Mouse (Mus musculus): ENCODE data around the gene Selenon. TPM values are rescaled to one million over a fixed set of nuclear protein-coding genes. Genes with fewer than 3 reads are reported as not detected.

Selenon gene
- polyA plus RNA-seq, 1 experiment, result 46.4 TPM

GRCm38 (mm10) chr4:134489986-134490665, 61.8 kb downstream of the Selenon start:
- TF ChIP-seq MYOD1 (IDR thresholded peaks at IDR 0.05; ENCODE audit: control insufficient read depth, insufficient read length, low read depth) (no peak), USF1 (IDR thresholded peaks at IDR 0.05; ENCODE audit: low read depth) (no peak), CTCF (IDR thresholded peaks at IDR 0.05; ENCODE audit: control insufficient read depth, insufficient read depth, insufficient read length) (no peak), MYOG (IDR thresholded peaks at IDR 0.05; ENCODE audit: control insufficient read depth, extremely low read depth, insufficient read length) (no peak), CEBPB (IDR thresholded peaks at IDR 0.05; ENCODE audit: low read depth) (no peak), FOSL1 (IDR thresholded peaks at IDR 0.05; ENCODE audit: insufficient read depth, low read length, poor library complexity, severe bottlenecking) (no peak), MAX (IDR thresholded peaks at IDR 0.05) (no peak)
- no peak overlapping the region for H3K4me3 ChIP-seq (ENCODE audit: insufficient read depth, poor library complexity, severe bottlenecking)
- H3K79me3 ChIP-seq (ENCODE audit: low read depth), result no peaks in the 10 kb centered on the region
- H3K27me3 ChIP-seq (ENCODE audit: control insufficient read depth, insufficient read depth, insufficient read length), result no peaks in the 10 kb centered on the region
- H3K79me2 ChIP-seq (ENCODE audit: control insufficient read depth, insufficient read depth), result no peaks in the 10 kb centered on the region
- H3K36me3 ChIP-seq (ENCODE audit: control insufficient read depth, insufficient read depth), result no peaks in the 10 kb centered on the region
- no peak overlapping the region for H3ac ChIP-seq (ENCODE audit: control insufficient read depth, insufficient read length, low read depth)

DNA sequence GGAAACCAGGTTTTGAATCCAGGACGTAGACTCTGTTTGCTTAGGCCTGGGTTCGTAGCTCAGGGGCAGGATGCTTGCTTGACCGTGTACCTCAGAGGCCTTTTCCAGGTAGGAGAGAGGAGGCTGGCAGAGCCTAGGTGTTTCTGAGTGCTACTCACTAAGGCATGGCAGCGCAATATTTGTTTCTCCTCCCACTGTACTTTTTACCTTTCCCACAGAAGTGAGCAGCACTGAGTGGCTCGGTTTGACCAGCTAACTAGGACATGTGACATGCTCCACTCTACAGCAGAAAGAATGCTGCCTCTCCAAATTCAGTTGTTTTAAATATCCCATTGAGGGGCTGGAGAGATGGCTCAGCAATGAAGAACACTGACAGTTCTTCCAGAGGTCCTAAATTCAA, 63.8 kb downstream of the Selenon start:
- Histone ChIP-seq H3K79me2 (ENCODE audit: control insufficient read depth, insufficient read depth) (no peaks in the 10 kb centered on the region), H3K4me3 (ENCODE audit: insufficient read depth, poor library complexity, severe bottlenecking) (no peak overlapping the region), H3K36me3 (ENCODE audit: control insufficient read depth, insufficient read depth) (no peaks in the 10 kb centered on the region), H3K79me3 (ENCODE audit: low read depth) (no peaks in the 10 kb centered on the region), H3K27me3 (ENCODE audit: control insufficient read depth, insufficient read depth, insufficient read length) (no peaks in the 10 kb centered on the region), H3ac (ENCODE audit: control insufficient read depth, insufficient read length, low read depth) (no peak overlapping the region)
- TF ChIP-seq FOSL1 (IDR thresholded peaks at IDR 0.05; ENCODE audit: insufficient read depth, low read length, poor library complexity, severe bottlenecking) (no peak), MYOG (IDR thresholded peaks at IDR 0.05; ENCODE audit: control insufficient read depth, extremely low read depth, insufficient read length) (no peak), CTCF (IDR thresholded peaks at IDR 0.05; ENCODE audit: control insufficient read depth, insufficient read depth, insufficient read length) (no peak), MYOD1 (IDR thresholded peaks at IDR 0.05; ENCODE audit: control insufficient read depth, insufficient read length, low read depth) (no peak)

Small RNA genes within 50 kb of the gene (microRNA-seq; reads per million reads assigned to microRNA genes)
- not detected for gene Mir6403 (ENCODE audit: borderline microRNAs expressed)

Other genes with a start within 250 kb of the Selenon start
- 0.19 TPM for gene Trim63, start 237.0 kb downstream of the Selenon start, polyA plus RNA-seq (2012; fragmentation: generic; extraction: Trizol)
- not detected for gene Slc30a2, start 209.0 kb downstream of the Selenon start, polyA plus RNA-seq (2012; fragmentation: generic; extraction: Trizol)
- gene Extl1, start 168.3 kb downstream of the Selenon start, polyA plus RNA-seq (2012; fragmentation: generic; extraction: Trizol), result 0.13 TPM
- 9.0 TPM for gene Pafah2, start 155.8 kb downstream of the Selenon start, polyA plus RNA-seq (2012; fragmentation: generic; extraction: Trizol)
- 349 TPM for gene Stmn1, start 83.8 kb downstream of the Selenon start, polyA plus RNA-seq (2012; fragmentation: generic; extraction: Trizol)
- 5.1 TPM for gene Paqr7, start 55.5 kb downstream of the Selenon start, polyA plus RNA-seq (2012; fragmentation: generic; extraction: Trizol)
- gene Aunip, start 41.2 kb downstream of the Selenon start, polyA plus RNA-seq (2012; fragmentation: generic; extraction: Trizol), result 14.9 TPM
- 66.6 TPM for gene Mtfr1l, start 16.8 kb downstream of the Selenon start, polyA plus RNA-seq (2012; fragmentation: generic; extraction: Trizol)
- 6.7 TPM for gene Man1c1, start 152.1 kb upstream of the Selenon start, polyA plus RNA-seq (2012; fragmentation: generic; extraction: Trizol)
- 30.8 TPM for gene Ldlrap1, start 215.9 kb upstream of the Selenon start, polyA plus RNA-seq (2012; fragmentation: generic; extraction: Trizol)

Data from C2C12 (cell line).